Mouse (Mus musculus) cortical plate, adult 2 months (tissue): ENCODE data around the gene Npas3. TPM values are rescaled to one million over a fixed set of nuclear protein-coding genes. Genes with fewer than 3 reads are reported as not detected.

Source experiments
- H3K27ac ChIP-seq: fragments of 200-500 bp; 2 replicates; pipeline ENCODE4 v1.5.1; 2012; ENCODE audit warnings: low read length, control low read depth, inconsistent platforms; ENCODE audit not compliant: insufficient read depth
- H3K4me1 ChIP-seq: fragments of 200-500 bp; 2 replicates; pipeline ENCODE4 v1.6.1; 2011; ENCODE audit warnings: low read length; ENCODE audit not compliant: control insufficient read depth, insufficient read depth
- H3K4me3 ChIP-seq: fragments of 200-500 bp; 2 replicates; pipeline ENCODE4 v1.5.1; 2011; ENCODE audit warnings: mild to moderate bottlenecking, low read length, control low read depth; ENCODE audit not compliant: insufficient read depth
- CTCF ChIP-seq: fragments of 200-500 bp; IDR thresholded peaks from 2 replicates; pipeline ENCODE4 v1.5.1; 2011; ENCODE audit warnings: mild to moderate bottlenecking, control low read depth, low read length; ENCODE audit not compliant: insufficient read depth; ENCODE audit errors: extremely low read depth
- POLR2A ChIP-seq: fragments of 200-500 bp; IDR thresholded peaks from 2 replicates; pipeline ENCODE4 v1.6.1; 2011; ENCODE audit warnings: mild to moderate bottlenecking, low read length, control low read depth; ENCODE audit not compliant: insufficient read depth; ENCODE audit errors: extremely low read depth
- polyA plus RNA-seq: library from polyadenylated mRNA; depleted of rRNA; stranded (reverse); fragments of >200 nt; gene quantifications from 2 replicates; pipeline ENCODE4 v1.2.3, GENCODE M21; 2012

Npas3 gene
- polyA plus RNA-seq, 1 experiment: 7.9 TPM

GRCm38 (mm10) chr12:53621271-53621670, 372.8 kb downstream of the Npas3 start:
- TF ChIP-seq POLR2A: no peak
- no peak for TF ChIP-seq CTCF
- Histone ChIP-seq H3K4me3 (no peak overlapping the region), H3K4me1 (no peaks in the 10 kb centered on the region), H3K27ac (no peak overlapping the region)

- no peak overlapping the region for H3K4me3 ChIP-seq
- TF ChIP-seq CTCF (no peak), POLR2A (no peak)
- no peak overlapping the region for H3K27ac ChIP-seq
- no peaks in the 10 kb centered on the region for H3K4me1 ChIP-seq
Measured at GRCm38 (mm10) chr12:53623793-53624192, 375.3 kb downstream of the Npas3 start.

- no peak overlapping the region for H3K27ac ChIP-seq
- no peak overlapping the region for H3K4me3 ChIP-seq
- TF ChIP-seq CTCF (no peak), POLR2A (no peak)
- no peaks in the 10 kb centered on the region for H3K4me1 ChIP-seq
Measured at GRCm38 (mm10) chr12:53624379-53625021, 376.0 kb downstream of the Npas3 start.

- H3K27ac ChIP-seq: no peak overlapping the region
- TF ChIP-seq CTCF: no peak
- TF ChIP-seq POLR2A: no peak
- H3K4me1 ChIP-seq: no peaks in the 10 kb centered on the region
- no peak overlapping the region for H3K4me3 ChIP-seq
Measured at GRCm38 (mm10) chr12:53629483-53630120, 381.1 kb downstream of the Npas3 start.

- no peak overlapping the region for H3K4me3 ChIP-seq
- H3K27ac ChIP-seq: no peak overlapping the region
- TF ChIP-seq POLR2A: no peak
- TF ChIP-seq CTCF: no peak
- H3K4me1 ChIP-seq: no peaks in the 10 kb centered on the region
Measured at GRCm38 (mm10) chr12:53630607-53631006, 382.1 kb downstream of the Npas3 start.

GRCm38 (mm10) chr12:53631315-53632106, 383.0 kb downstream of the Npas3 start:
- H3K4me3 ChIP-seq: no peak overlapping the region
- H3K27ac ChIP-seq: no peak overlapping the region
- no peak for TF ChIP-seq POLR2A
- no peak for TF ChIP-seq CTCF
- no peaks in the 10 kb centered on the region for H3K4me1 ChIP-seq

- Histone ChIP-seq H3K4me3 (no peak overlapping the region), H3K4me1 (no peaks in the 10 kb centered on the region), H3K27ac (no peak overlapping the region)
- TF ChIP-seq CTCF: no peak
- TF ChIP-seq POLR2A: no peak
Measured at GRCm38 (mm10) chr12:53638571-53638970, 390.1 kb downstream of the Npas3 start.

- no peaks in the 10 kb centered on the region for H3K4me1 ChIP-seq
- no peak overlapping the region for H3K4me3 ChIP-seq
- TF ChIP-seq POLR2A (no peak), CTCF (no peak)
- no peak overlapping the region for H3K27ac ChIP-seq
Measured at GRCm38 (mm10) chr12:53647282-53647681, 398.8 kb downstream of the Npas3 start.

GRCm38 (mm10) chr12:53656301-53656700, 407.8 kb downstream of the Npas3 start:
- TF ChIP-seq POLR2A (no peak), CTCF (no peak)
- Histone ChIP-seq H3K27ac (no peak overlapping the region), H3K4me1 (no peaks in the 10 kb centered on the region), H3K4me3 (no peak overlapping the region)

- Histone ChIP-seq H3K27ac (no peak overlapping the region), H3K4me3 (no peak overlapping the region), H3K4me1 (no peaks in the 10 kb centered on the region)
- TF ChIP-seq POLR2A (no peak), CTCF (no peak)
Measured at GRCm38 (mm10) chr12:53664084-53664483, 415.6 kb downstream of the Npas3 start.
